Comparison of ENCODE assay signal across 11 mouse cellular contexts in genomic region chr3:139885942-139886860, GRCm38 (mm10).
DNase-seq lines count a peak whose midpoint lies in the region; ATAC-seq lines count a peak whose summit lies in the region.
"Had no signal": no experiment of that assay in that cellular context is flagged by ENCODE, and none has a peak within 500 bp of the region (broad histone marks: within the 10 kb centered on the region; RNA-seq: fewer than 3 reads in every experiment).

No protein-coding gene starts in this region.

- no peak overlapping the region for H3K9ac ChIP-seq in midbrain, embryonic 14.5 days (replicated peaks; ENCODE audit: low read length)
- no peak overlapping the region for H3K9ac ChIP-seq in kidney, embryonic 16.5 days (replicated peaks; ENCODE audit: low read length)
- H3K9ac ChIP-seq: liver, embryonic 14.5 days had no signal

- peak; percentile 85 for ATAC-seq in granulocyte monocyte progenitor cell, adult 5-6 weeks (replicated peaks; ENCODE audit: poor library complexity, severe bottlenecking)
- peak; percentile 87 for ATAC-seq in midbrain, embryonic 14.5 days (ENCODE audit: low FRiP score, low TSS enrichment)
- no peak for ATAC-seq in activated CD4-positive, CD25-positive, alpha-beta regulatory T cell, adult 4 months
- ATAC-seq in kidney, embryonic 16.5 days (ENCODE audit: low FRiP score, low TSS enrichment), result no peak
- ATAC-seq: inflammation-experienced regulatory T-cells, adult 6 months had no signal

- no peaks in the 10 kb centered on the region for H3K9me3 ChIP-seq in midbrain, embryonic 14.5 days (ENCODE audit: control insufficient read depth, low read length)
- no peaks in the 10 kb centered on the region for H3K9me3 ChIP-seq in kidney, embryonic 16.5 days (ENCODE audit: low read length)

- no peaks in the 10 kb centered on the region for H3K27me3 ChIP-seq in midbrain, embryonic 14.5 days (ENCODE audit: control insufficient read depth, insufficient read depth, low read length)
- H3K27me3 ChIP-seq in kidney, embryonic 16.5 days (ENCODE audit: insufficient read depth, low read length), result no peaks in the 10 kb centered on the region

- no peaks in the 10 kb centered on the region for H3K36me3 ChIP-seq in midbrain, embryonic 14.5 days (ENCODE audit: control insufficient read depth, insufficient read depth, low read length)
- H3K36me3 ChIP-seq in kidney, embryonic 16.5 days (ENCODE audit: insufficient read depth, low read length), result no peaks in the 10 kb centered on the region

- no peak overlapping the region for H3K4me3 ChIP-seq in midbrain, embryonic 14.5 days (replicated peaks; ENCODE audit: low read depth, low read length)
- no peak overlapping the region for H3K4me3 ChIP-seq in kidney, embryonic 16.5 days (ENCODE audit: low read length)
- H3K4me3 ChIP-seq: erythroblast, embryonic 14.5 days had no signal

- peaks cover 5% of the 10 kb centered on the region; the same call in 1 of the 2 replicates for H3K4me1 ChIP-seq in midbrain, embryonic 14.5 days (ENCODE audit: control insufficient read depth, insufficient read depth, low read length)
- H3K4me1 ChIP-seq in kidney, embryonic 16.5 days (ENCODE audit: insufficient read depth, low read length), result no peaks in the 10 kb centered on the region

- H3K27ac ChIP-seq in midbrain, embryonic 14.5 days (replicated peaks; ENCODE audit: low read depth, low read length), result no peak overlapping the region
- no peak overlapping the region for H3K27ac ChIP-seq in kidney, embryonic 16.5 days (ENCODE audit: low read length)
- H3K27ac ChIP-seq: liver, embryonic 14.5 days had no signal

- peak overlapping the region; percentile 29; the same call in 1 of the 2 replicates for H3K4me2 ChIP-seq in midbrain, embryonic 14.5 days (ENCODE audit: low read length)
- no peak overlapping the region for H3K4me2 ChIP-seq in kidney, embryonic 16.5 days (replicated peaks; ENCODE audit: low read depth, low read length)

- peak; percentile 12 for DNase-seq in MEL-GATA-1-ER (ENCODE audit: extremely low read depth, low read depth)
- peak; percentile 82 to 88 for DNase-seq in cerebellum, adult 18-20 months
- DNase-seq in midbrain, embryonic 14.5 days, result peak; percentile 75
- no peak for DNase-seq in kidney, postnatal 10 days
- no peak for DNase-seq in gastrocnemius, postnatal 10 days

- WGBS in midbrain, embryonic 14.5 days, result 17% methylated on average over 14 of the region's 14 CpGs
- WGBS in kidney, embryonic 16.5 days, result 75% methylated on average over 14 of the region's 14 CpGs

Comparison
In these comparisons a context has a peak if more than half of its experiments do, and no peak if none do; other contexts are left out.
1. DNase-seq: peak in MEL-GATA-1-ER (single experiment), cerebellum, adult 18-20 months (2 of 2) and midbrain, embryonic 14.5 days (single experiment); none in kidney, postnatal 10 days (single experiment) and gastrocnemius, postnatal 10 days (single experiment).
2. ATAC-seq: peak in granulocyte monocyte progenitor cell, adult 5-6 weeks (single experiment) and midbrain, embryonic 14.5 days (single experiment); none in activated CD4-positive, CD25-positive, alpha-beta regulatory T cell, adult 4 months (single experiment) and kidney, embryonic 16.5 days (single experiment).